Mouse (Mus musculus) layer of hippocampus, postnatal 14 days (tissue): Measurements from ENCODE around the gene Add3. TPM values are rescaled to one million over a fixed set of nuclear protein-coding genes. Genes with fewer than 3 reads are reported as not detected.
A peak's percentile ranks its signal among the peaks of the same experiment; 100 is the strongest.

ENCODE experiments used
- DNase-seq, 2 experiments: peaks; one replicate each; pipeline ENCODE4 v3.0.0; 2021 to 2022; ENCODE audit warnings: low spot score in 2 of 2, mixed read lengths in 1 of 2
- total RNA-seq, 2 experiments: library from RNA; stranded (reverse); gene quantifications; 2 replicates each; pipeline ENCODE4 v1.2.3; 2021

Gene Add3
- total RNA-seq, 2 experiments from 2014 or later, result 119 to 124 TPM

- DNase-seq, result no peak
Observed at GRCm38 (mm10) chr19:53128494-53129337, 11.5 kb upstream of the Add3 start.

DNA sequence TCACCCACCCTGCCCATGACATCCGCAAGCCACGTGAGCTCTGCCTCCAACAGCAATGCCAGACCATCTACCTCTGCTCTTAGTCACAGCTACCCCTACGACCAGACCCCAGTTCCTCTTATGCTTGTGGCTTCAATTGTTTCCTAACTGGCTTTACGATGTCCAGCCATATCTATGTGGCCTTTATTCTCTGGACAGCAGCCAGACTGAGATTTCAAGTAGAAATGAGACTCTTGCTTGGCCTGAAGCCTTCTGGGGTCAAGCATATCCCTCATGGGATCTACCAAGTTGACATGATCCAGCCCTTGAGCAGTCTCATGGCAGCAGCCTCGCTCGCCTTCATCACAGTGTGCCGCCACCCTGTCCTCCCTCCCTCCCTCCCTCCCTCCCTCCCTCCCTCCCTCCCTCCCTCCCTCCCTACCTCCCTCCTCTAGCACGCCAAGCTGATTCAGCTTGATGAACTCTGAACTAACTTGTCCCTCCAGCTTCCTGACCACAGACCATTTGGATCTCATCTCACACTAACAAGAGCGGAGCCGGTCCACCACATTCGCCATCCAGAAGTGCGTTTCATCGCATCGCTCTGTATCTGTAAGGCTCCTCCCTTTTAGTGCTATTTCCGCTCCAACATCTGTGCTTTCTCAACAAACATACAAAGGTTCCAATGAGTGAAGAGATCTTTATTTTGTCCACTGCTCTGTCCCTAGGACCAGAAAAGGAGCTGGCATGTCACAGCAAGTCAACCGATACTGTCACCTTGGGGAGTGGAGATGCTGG is 9.7 kb upstream of the Add3 start:
- DNase-seq, result no peak

DNA sequence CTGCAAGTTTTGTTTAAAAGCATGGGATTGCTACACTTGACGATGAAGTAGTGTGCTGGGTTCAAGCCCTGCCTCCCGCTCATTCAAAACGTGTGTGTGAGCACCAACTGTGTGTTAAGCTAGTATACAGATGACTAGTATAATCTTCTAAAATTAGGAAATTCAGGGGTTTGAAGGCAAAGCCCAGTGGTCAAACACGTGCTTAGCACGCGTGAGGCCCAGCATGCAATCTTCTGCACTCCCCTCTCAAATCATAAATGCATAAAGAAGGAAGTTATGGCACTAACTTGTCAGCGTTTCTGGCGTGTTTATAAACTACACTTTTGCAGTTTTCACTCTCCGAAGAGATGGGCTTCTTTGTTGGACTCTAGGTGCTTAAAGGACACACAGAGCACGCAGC is 7.8 kb upstream of the Add3 start:
- no peak for DNase-seq

DNA sequence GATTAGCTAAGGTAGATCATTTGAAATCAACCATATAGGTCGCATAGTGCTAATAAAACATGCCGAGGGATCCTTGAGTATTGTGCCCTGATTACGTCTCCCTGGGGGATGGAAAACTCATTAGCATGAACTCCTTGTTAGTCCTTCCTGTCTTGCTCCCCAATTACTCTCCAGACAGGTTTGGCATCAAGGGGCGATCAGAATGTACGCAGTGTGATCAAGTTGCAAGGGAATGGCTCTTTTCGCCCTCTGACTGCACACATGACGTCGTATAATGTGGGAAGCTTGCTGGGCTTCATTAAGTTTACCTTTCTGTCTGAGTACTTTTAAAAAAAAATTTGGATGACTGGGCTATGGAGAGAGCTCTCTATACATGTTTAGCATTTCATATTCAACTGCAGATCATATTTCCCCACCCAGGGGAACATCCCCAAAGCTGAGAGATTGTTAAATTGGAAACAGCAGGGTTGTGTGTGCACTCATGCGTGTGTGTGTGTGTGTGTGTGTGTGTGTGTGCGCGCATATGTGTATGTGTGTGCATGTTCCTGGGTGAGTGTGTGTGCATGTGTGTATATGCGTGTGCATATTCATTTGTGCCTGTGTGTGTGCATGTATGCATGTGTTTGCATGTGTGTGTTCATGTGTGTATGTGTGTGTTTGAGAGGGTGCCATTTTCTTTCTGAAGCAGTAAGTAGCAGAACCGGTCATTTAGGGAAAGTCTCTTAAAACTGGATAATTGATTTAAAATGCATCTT is 3.7 kb upstream of the Add3 start:
- DNase-seq, result no peak

DNA sequence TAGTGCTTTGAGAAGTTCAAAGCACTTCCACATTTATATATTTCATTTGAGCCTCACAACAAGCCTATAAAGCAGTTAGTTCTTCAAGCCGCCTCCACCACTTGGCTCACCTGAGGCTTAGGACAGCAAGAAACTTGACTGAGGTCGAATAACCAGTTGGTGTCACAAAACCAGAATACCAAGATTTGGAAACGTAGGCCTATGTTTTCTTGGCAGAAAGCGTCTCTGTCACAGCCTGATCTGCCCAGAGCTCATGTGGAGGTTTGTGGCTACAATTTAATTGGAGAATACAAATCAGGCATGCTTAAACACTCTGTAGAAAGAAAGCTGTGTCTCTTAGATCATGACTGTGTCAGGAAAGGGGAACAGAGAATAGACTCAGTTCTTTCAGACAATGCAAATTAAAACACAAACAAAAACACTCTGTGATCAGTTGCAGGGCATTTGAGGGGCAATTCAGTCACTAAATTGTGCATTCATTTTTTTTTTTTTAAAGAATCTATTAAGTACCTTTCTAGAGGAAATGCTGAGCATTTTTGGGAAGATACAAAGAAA is 3.0 kb upstream of the Add3 start:
- DNase-seq, result no peak

DNA sequence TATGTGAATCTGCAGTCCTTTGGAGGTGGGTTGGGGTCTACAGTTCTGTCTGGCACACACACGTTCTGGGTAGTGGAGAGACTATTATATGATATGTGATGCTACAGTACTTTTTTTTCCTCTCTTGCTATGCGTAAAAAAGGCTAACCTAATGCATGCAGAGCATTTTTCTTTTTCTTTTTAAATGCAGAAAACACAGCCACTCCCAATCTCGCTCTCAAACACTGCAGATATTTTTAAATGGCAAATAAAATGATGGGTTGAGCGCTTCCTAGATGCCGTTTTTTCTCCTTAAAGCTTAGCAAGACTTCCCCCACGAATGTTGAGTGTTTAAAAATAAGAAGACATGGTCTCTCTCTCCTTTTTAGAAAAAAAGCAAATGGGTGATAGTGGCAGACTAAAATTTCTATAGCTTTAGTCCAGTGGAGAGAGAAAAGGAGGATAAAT is 584 bp downstream of the Add3 start:
- peak in 1 of 2 experiments; percentile 12 for DNase-seq

GRCm38 (mm10) chr19:53141251-53142072 is 1.2 kb downstream of the Add3 start:
- peak; percentile 55 to 59 for DNase-seq

GRCm38 (mm10) chr19:53142190-53143107 is 2.2 kb downstream of the Add3 start:
- DNase-seq, result peak; percentile 100

DNA sequence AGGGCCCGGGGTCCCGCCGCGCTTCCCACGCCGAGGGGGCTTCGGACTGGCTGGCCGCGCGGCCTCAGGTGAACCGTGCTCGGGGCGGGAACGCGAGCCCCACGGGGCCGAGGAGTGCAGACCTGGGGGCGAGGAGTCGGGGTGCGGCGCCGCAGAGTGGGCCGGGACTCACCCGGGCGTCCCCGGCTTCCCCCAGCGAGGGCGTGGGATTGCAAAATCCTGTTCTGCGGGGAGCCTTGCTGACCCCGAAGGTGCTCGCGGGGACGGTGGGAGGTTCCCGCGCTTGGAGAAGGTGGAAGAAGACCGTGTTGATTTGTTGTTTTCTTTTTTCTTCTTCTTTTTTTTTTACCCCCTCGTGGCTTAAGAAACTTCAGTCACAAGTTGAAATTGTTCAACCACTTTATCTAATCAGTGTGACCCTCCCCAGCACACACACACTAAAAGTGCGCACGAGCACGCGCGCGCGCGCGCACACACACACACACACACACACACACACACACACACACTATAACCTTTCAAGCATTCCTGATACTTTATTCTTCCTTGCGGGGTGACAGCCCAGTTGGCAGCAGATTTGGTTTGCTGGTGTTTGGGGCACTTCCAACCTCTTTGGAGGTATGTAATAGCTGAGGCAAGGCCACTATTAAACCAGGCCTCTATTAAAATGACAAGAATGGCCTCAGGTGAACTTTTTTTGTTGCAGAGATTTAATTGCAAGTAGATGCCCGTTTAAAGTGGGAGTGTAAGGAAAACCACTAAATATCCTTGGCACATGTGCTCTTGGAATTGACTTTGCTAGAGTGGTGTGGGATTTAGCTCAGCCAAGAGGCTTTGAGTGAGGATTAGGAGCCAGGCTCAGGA is 3.1 kb downstream of the Add3 start:
- peak; percentile 14 to 42 for DNase-seq

DNA sequence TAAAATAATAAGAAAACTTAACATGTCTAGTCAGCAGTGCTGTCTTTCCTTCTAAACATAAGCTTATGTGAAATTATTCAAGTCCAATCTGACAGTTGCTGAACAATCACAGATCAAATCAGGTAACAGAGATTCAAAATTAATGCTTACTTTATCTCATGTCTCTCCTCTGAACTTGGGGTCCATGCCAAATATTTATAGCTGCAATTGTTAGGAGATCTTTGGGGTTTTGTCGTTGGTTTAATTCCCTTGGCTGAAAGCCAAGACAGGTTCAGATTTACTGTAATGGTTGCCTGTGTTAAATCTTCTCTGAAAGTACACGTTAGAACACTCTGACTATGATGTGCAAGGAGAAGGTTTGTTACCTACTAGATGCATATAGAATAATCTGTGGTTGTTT is 4.8 kb downstream of the Add3 start:
- no peak for DNase-seq

- DNase-seq, result no peak
Observed at GRCm38 (mm10) chr19:53149381-53149780, 9.1 kb downstream of the Add3 start.

- DNase-seq, result no peak
Observed at GRCm38 (mm10) chr19:53152451-53152850, 12.2 kb downstream of the Add3 start.

- DNase-seq, result no peak
Observed at GRCm38 (mm10) chr19:53153096-53153495, 12.9 kb downstream of the Add3 start.

- no peak for DNase-seq
Observed at GRCm38 (mm10) chr19:53154156-53154555, 13.9 kb downstream of the Add3 start.

DNA sequence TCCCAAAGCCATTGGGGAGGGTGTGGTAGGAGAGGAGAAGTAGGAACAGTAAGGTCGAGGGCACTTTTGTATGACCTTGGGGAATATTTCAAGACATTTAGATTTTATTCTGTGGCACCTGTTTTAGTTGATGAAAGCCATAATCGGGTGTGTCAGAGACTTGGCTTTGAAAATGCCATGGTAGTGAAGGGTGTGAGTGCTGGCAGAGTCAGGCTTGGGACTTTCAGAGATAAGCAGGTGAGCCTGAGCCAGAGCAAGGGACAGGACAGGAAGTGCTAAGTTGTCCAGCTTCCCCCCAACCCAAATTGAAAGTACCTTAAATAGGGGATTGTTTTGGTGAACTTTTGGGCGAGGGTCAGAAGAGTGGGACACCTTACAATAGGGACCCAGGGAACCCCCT is 16.1 kb downstream of the Add3 start:
- no peak for DNase-seq

DNA sequence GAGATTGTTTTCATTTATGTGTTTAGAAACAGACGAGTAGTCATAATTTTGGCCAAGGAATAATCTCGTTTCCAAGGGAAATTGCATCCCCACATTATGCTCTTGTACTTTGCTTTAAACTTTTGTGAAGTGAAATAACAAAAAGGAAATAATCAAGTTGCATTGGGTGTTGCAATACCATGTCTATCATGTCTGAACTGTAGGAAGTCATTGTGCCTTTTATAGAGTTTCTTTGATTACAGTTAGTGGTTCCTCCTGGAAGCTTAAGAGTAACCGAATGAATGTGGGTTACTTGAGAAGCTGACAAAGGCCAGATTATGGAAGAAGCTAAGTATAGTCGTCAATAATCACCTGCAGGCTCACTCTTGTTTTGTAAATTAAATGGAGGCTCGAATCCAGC is 16.9 kb downstream of the Add3 start:
- DNase-seq, result no peak

DNA sequence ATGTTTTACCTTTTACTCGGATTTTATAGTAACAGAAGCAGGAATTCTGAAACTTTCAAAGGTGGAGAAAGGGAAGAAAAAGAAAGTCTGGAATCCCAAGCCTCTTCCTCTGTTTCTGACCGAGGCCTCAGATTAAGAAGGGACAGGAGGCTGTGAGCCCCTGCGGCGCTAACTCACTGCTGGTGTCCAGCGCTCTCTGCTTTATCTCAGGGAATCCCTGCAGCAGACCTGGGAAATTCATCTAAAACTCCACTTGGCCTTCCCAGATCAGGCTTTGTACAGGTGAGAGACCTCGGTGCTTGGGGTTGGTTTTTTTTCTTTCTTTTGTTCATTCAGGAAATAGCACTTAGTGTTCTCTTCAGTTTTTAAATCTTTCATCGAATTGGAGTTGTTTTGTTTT is 19.1 kb downstream of the Add3 start:
- DNase-seq, result no peak

- no peak for DNase-seq
Observed at GRCm38 (mm10) chr19:53162927-53163326, 22.7 kb downstream of the Add3 start.
